8 mouse cellular contexts compared by ENCODE assay signal in the genomic region with DNA sequence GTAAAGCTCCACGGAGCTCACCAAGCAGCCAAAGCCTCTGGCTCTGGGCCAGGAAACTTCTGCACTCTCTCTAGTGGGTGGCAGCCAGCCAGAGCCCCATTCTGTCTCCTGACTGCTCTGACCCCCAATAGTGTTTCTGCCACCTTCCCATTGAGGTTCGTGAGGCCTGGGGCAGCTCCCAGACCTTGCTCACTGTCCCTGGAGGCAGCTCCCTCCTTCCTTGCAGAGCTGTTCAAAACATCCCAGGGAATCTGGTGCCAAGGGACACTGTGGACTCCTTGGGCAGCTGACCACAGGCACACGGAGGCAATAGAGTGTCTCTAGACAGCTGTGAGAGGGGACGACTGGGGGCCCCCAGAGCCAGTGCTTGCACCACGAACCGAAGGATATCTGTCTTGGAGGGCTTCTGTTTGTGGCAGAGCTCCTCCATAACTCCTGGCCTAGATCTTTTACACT. TPM values are rescaled to one million over a fixed set of nuclear protein-coding genes. Genes with fewer than 3 reads are reported as not detected.
DNase-seq lines count a peak whose midpoint lies in the region; ATAC-seq and TF ChIP-seq lines count a peak whose summit lies in the region.

No protein-coding gene starts in this region.

- H3K4me1 ChIP-seq in embryonic facial prominence, embryonic 10.5 days, result peaks cover 26% of the 10 kb centered on the region
- peaks cover 45 to 57% of the 10 kb centered on the region in 2 experiments for H3K4me1 ChIP-seq in heart, embryonic 14.5 days (ENCODE audit: control insufficient read depth in 2 of 2, insufficient read depth in 2 of 2, low read length in 2 of 2)

- H3K9me3 ChIP-seq in embryonic facial prominence, embryonic 10.5 days, result no peaks in the 10 kb centered on the region
- no peaks in the 10 kb centered on the region for H3K9me3 ChIP-seq in heart, embryonic 14.5 days (ENCODE audit: control insufficient read depth, low read length)

- peaks cover 44% of the 10 kb centered on the region for H3K79me2 ChIP-seq in myocyte (ENCODE audit: control insufficient read depth, insufficient read depth)

- ATAC-seq in heart, embryonic 14.5 days (ENCODE audit: insufficient number of reproducible peaks, insufficient read depth, low FRiP score, low read depth), result peak; percentile 65
- no peak for ATAC-seq in frontal cortex, adult (ENCODE audit: low TSS enrichment)

- 0 out of 2 replicates have a peak overlapping the region, but pooled peaks have one; percentile 14 for H3K27ac ChIP-seq in embryonic facial prominence, embryonic 10.5 days (replicated peaks)
- peak overlapping the region; percentile 82 to 91 for H3K27ac ChIP-seq in heart, embryonic 14.5 days (replicated peaks in 1 of 2; ENCODE audit: control insufficient read depth in 1 of 2, insufficient read depth in 1 of 2, low read depth in 2 of 2, low read length in 2 of 2)

- no peak overlapping the region for H3ac ChIP-seq in myocyte (ENCODE audit: control insufficient read depth, insufficient read length)

- no peak overlapping the region for H3K4me3 ChIP-seq in embryonic facial prominence, embryonic 10.5 days
- H3K4me3 ChIP-seq in heart, embryonic 14.5 days (ENCODE audit: control insufficient read depth in 1 of 2, insufficient read depth in 1 of 2, low read depth in 1 of 2, low read length in 2 of 2), result no peak overlapping the region
- no peak overlapping the region for H3K4me3 ChIP-seq in myocyte

- 0 out of 2 replicates have a peak overlapping the region, but pooled peaks have one; percentile 25 for H3K9ac ChIP-seq in heart, embryonic 14.5 days (ENCODE audit: low read length)

- H3K27me3 ChIP-seq in embryonic facial prominence, embryonic 10.5 days (replicated peaks; ENCODE audit: low read depth, poor library complexity, severe bottlenecking), result no peaks in the 10 kb centered on the region
- H3K27me3 ChIP-seq in heart, embryonic 14.5 days (ENCODE audit: control insufficient read depth, insufficient read depth, low read length), result no peaks in the 10 kb centered on the region
- H3K27me3 ChIP-seq in myocyte (ENCODE audit: control insufficient read depth, insufficient read depth, insufficient read length), result no peaks in the 10 kb centered on the region

- no peaks in the 10 kb centered on the region for H3K36me3 ChIP-seq in embryonic facial prominence, embryonic 10.5 days (replicated peaks)
- H3K36me3 ChIP-seq in heart, embryonic 14.5 days (ENCODE audit: control insufficient read depth, insufficient read depth, low read length), result peaks cover 3% of the 10 kb centered on the region; the same call in 1 of the 2 replicates
- no peaks in the 10 kb centered on the region for H3K36me3 ChIP-seq in myocyte (ENCODE audit: control insufficient read depth, insufficient read depth)

- peak overlapping the region; percentile 42 for H3K4me2 ChIP-seq in heart, embryonic 14.5 days (ENCODE audit: low read length)
- peak overlapping the region; percentile 47 for H3K4me2 ChIP-seq in myocyte (ENCODE audit: low read depth)

- peak; percentile 53 to 67 for DNase-seq in lung, adult 18-20 months
- DNase-seq in lung, postnatal 25 days (ENCODE audit: low spot score), result no peak
- DNase-seq in embryonic facial prominence, embryonic 10.5 days (ENCODE audit: low spot score), result no peak
- DNase-seq in kidney, postnatal 4 days, result peak; percentile 75 to 84
- DNase-seq in cerebellum, adult 9-11 months, result no peak

- WGBS in embryonic facial prominence, embryonic 10.5 days, result 87% methylated on average over 6 of the region's 6 CpGs
- 2% methylated on average over 6 of the region's 6 CpGs for WGBS in heart, embryonic 14.5 days

- no peak for TF ChIP-seq POLR2A in myocyte (IDR thresholded peaks at IDR 0.05; ENCODE audit: insufficient read length, low read depth)

TF ChIP-seq in myocyte, 11 proteins besides CTCF, POLR2A, EP300 and RAD21:
- peak in 2 of 3 experiments; percentile 48 to 60 for TF ChIP-seq MYOD1 (IDR thresholded peaks at IDR 0.05; ENCODE audit: control insufficient read depth in 1 of 3, insufficient read length in 2 of 3, low read depth in 2 of 3)
- TF ChIP-seq TCF12 (IDR thresholded peaks at IDR 0.05; ENCODE audit: insufficient read depth, poor library complexity, severe bottlenecking), result no peak
- peak in 1 of 3 experiments; percentile 69 for TF ChIP-seq MYOG (IDR thresholded peaks at IDR 0.05; ENCODE audit: control insufficient read depth in 1 of 3, insufficient read depth in 1 of 3, insufficient read length in 2 of 3, low read depth in 2 of 3)

RNA-seq across cellular contexts. Expression of a gene that starts 25.2 kb away (rescaled TPM):
- 3.8 and 4.0 TPM in 2 replicates for polyA plus RNA-seq in embryonic facial prominence, embryonic 10.5 days (2016; fragmentation: Nextera tagmentation; extraction: Ambion mirVana)
- 11.7 and 11.8 TPM in 2 replicates for polyA plus RNA-seq in heart, embryonic 14.5 days (2014; fragmentation: Nextera tagmentation; extraction: Ambion mirVana)
- polyA plus RNA-seq in myocyte (2012; fragmentation: generic; extraction: Trizol), result 23.4 TPM

Comparison
In these comparisons a context has a peak if more than half of its experiments do, and no peak if none do; other contexts are left out.
1. DNase-seq: peak in lung, adult 18-20 months (2 of 2) and kidney, postnatal 4 days (2 of 2); none in lung, postnatal 25 days (single experiment), embryonic facial prominence, embryonic 10.5 days (single experiment) and cerebellum, adult 9-11 months (single experiment).